8 mouse cellular contexts compared by ENCODE assay signal in the genomic region with DNA sequence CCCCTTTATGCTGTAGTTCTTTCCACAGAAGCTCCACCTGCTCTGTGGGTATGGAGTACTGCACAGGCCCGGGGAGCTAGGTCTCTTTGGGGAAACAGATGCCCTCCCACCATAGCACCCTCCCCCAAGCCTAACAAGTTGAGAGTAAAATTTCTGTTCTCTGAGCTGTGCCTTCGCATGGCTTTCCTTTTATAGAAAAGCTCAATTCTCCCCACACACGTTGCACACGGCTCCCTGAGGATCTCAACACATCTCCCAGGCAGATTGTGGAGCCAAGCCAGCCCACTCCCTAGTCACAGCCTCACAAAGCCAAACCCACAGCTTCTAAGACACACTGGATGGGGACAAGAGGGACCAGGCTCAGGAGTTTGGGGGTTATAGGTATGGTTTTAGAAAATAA. TPM values are rescaled to one million over a fixed set of nuclear protein-coding genes. Genes with fewer than 3 reads are reported as not detected.
DNase-seq lines count a peak whose midpoint lies in the region; ATAC-seq and TF ChIP-seq lines count a peak whose summit lies in the region.
"Had no signal": no experiment of that assay in that cellular context is flagged by ENCODE, and none has a peak within 500 bp of the region (broad histone marks: within the 10 kb centered on the region; RNA-seq: fewer than 3 reads in every experiment).

No protein-coding gene starts in this region.

- no peak for TF ChIP-seq EP300 in liver, postnatal 0 days (IDR thresholded peaks at IDR 0.05; ENCODE audit: low read depth)

- DNase-seq in brain, adult 2 months (ENCODE audit: low read depth, low spot score): peak; percentile 97
- peak; percentile 87 to 93 for DNase-seq in layer of hippocampus, adult 18-20 months (ENCODE audit: low spot score in 2 of 2)
- DNase-seq in liver, postnatal 0 days: no peak
- DNase-seq in adipocyte (ENCODE audit: low spot score): no peak
- no peak for DNase-seq in gastrocnemius, adult 2 months
- DNase-seq: liver, embryonic 13.5 days had no signal

- H3K4me2 ChIP-seq in embryonic facial prominence, embryonic 15.5 days (replicated peaks): 0 out of 2 replicates have a peak overlapping the region, but pooled peaks have one; percentile 87
- peak overlapping the region; percentile 73 for H3K4me2 ChIP-seq in midbrain, embryonic 16.5 days (ENCODE audit: low read length)
- H3K4me2 ChIP-seq in liver, postnatal 0 days (ENCODE audit: low read depth, low read length): no peak overlapping the region
- H3K4me2 ChIP-seq: liver, embryonic 13.5 days had no signal

- no peak overlapping the region for H3K4me3 ChIP-seq in embryonic facial prominence, embryonic 15.5 days (replicated peaks)
- peak overlapping the region; percentile 87 for H3K4me3 ChIP-seq in midbrain, embryonic 16.5 days (ENCODE audit: low read depth, low read length)
- H3K4me3 ChIP-seq in liver, postnatal 0 days (ENCODE audit: low read depth, low read length): no peak overlapping the region
- H3K4me3 ChIP-seq in gastrocnemius, adult 2 months: no peak overlapping the region
- H3K4me3 ChIP-seq: liver, embryonic 13.5 days had no signal

- H3K27ac ChIP-seq in embryonic facial prominence, embryonic 15.5 days (replicated peaks): 0 out of 2 replicates have a peak overlapping the region, but pooled peaks have one; percentile 1
- H3K27ac ChIP-seq in midbrain, embryonic 16.5 days (ENCODE audit: low read length): peak overlapping the region; percentile 97
- no peak overlapping the region for H3K27ac ChIP-seq in liver, postnatal 0 days (ENCODE audit: low read depth)
- H3K27ac ChIP-seq in gastrocnemius, adult 2 months: no peak overlapping the region
- H3K27ac ChIP-seq: liver, embryonic 13.5 days had no signal

- no peak overlapping the region for H3K9ac ChIP-seq in embryonic facial prominence, embryonic 15.5 days
- peak overlapping the region; percentile 96 for H3K9ac ChIP-seq in midbrain, embryonic 16.5 days (ENCODE audit: low read depth, low read length)
- H3K9ac ChIP-seq in liver, postnatal 0 days (replicated peaks): no peak overlapping the region
- H3K9ac ChIP-seq: liver, embryonic 13.5 days had no signal

- intact Hi-C loops in gastrocnemius, adult 2 months (cut with DNase I): no loop called here

- no peak for TF ChIP-seq CTCF in liver, postnatal 0 days (IDR thresholded peaks at IDR 0.05; ENCODE audit: low read depth)
- TF ChIP-seq CTCF in gastrocnemius, adult 2 months (IDR thresholded peaks at IDR 0.05): no peak

- no peak for ATAC-seq in embryonic facial prominence, embryonic 15.5 days (ENCODE audit: insufficient number of reproducible peaks, low FRiP score, low TSS enrichment, low read depth)
- no peak for ATAC-seq in midbrain, embryonic 16.5 days
- no peak for ATAC-seq in liver, postnatal 0 days

- H3K9me3 ChIP-seq in embryonic facial prominence, embryonic 15.5 days (replicated peaks): no peaks in the 10 kb centered on the region
- H3K9me3 ChIP-seq in midbrain, embryonic 16.5 days (replicated peaks; ENCODE audit: control insufficient read depth, low read length, poor library complexity, severe bottlenecking): no peaks in the 10 kb centered on the region
- H3K9me3 ChIP-seq in liver, postnatal 0 days (ENCODE audit: low read length): no peaks in the 10 kb centered on the region
- H3K9me3 ChIP-seq: liver, embryonic 13.5 days had no signal

- H3K4me1 ChIP-seq in embryonic facial prominence, embryonic 15.5 days: peaks cover 40% of the 10 kb centered on the region
- H3K4me1 ChIP-seq in midbrain, embryonic 16.5 days (ENCODE audit: control insufficient read depth, insufficient read depth, low read length): peaks cover 40% of the 10 kb centered on the region
- peaks cover 29% of the 10 kb centered on the region for H3K4me1 ChIP-seq in liver, postnatal 0 days (ENCODE audit: insufficient read depth)

- no peaks in the 10 kb centered on the region for H3K27me3 ChIP-seq in embryonic facial prominence, embryonic 15.5 days
- H3K27me3 ChIP-seq in midbrain, embryonic 16.5 days (ENCODE audit: control insufficient read depth, insufficient read depth, low read depth, low read length): no peaks in the 10 kb centered on the region
- no peaks in the 10 kb centered on the region for H3K27me3 ChIP-seq in liver, postnatal 0 days (ENCODE audit: insufficient read depth, low read length)
- H3K27me3 ChIP-seq: liver, embryonic 13.5 days had no signal

- H3K36me3 ChIP-seq in embryonic facial prominence, embryonic 15.5 days: peaks cover 44% of the 10 kb centered on the region
- peaks cover 10% of the 10 kb centered on the region; the same call in 1 of the 2 replicates for H3K36me3 ChIP-seq in midbrain, embryonic 16.5 days (ENCODE audit: control insufficient read depth, insufficient read depth, low read length)
- peaks cover 26% of the 10 kb centered on the region for H3K36me3 ChIP-seq in liver, postnatal 0 days (replicated peaks; ENCODE audit: insufficient read depth, low read length)

- WGBS in embryonic facial prominence, embryonic 15.5 days: 36% methylated on average over 4 of the region's 4 CpGs
- WGBS in midbrain, embryonic 16.5 days: 54% methylated on average over 4 of the region's 4 CpGs
- 78% methylated on average over 4 of the region's 4 CpGs for WGBS in liver, postnatal 0 days (ENCODE audit: insufficient replicate concordance)

RNA-seq across cellular contexts. Expression of gene Ctxn1, which starts 2.2 kb away (rescaled TPM):
- 72.7 and 80.3 TPM in 2 replicates for polyA plus RNA-seq in embryonic facial prominence, embryonic 15.5 days (2015; fragmentation: Nextera tagmentation; extraction: Ambion mirVana)
- 100 to 1,000 TPM; 524 to 546 TPM for total RNA-seq in layer of hippocampus, adult 18-20 months (2021)
- polyA plus RNA-seq in midbrain, embryonic 16.5 days (2015; fragmentation: Nextera tagmentation; extraction: Ambion mirVana): 258 and 267 TPM in 2 replicates
- 1.6 and 2.0 TPM in 2 replicates for polyA plus RNA-seq in liver, postnatal 0 days (2015; fragmentation: Nextera tagmentation; extraction: Ambion mirVana)
- total RNA-seq in gastrocnemius, adult 2 months (2021): under 1 TPM; 0.41 to 0.45 TPM

RNA-seq across cellular contexts. Expression of gene Snapc2, which starts 4.0 kb away (rescaled TPM):
- 58.6 and 59.9 TPM in 2 replicates for polyA plus RNA-seq in embryonic facial prominence, embryonic 15.5 days (2015; fragmentation: Nextera tagmentation; extraction: Ambion mirVana)
- total RNA-seq in layer of hippocampus, adult 18-20 months (2021): 10 to 100 TPM; 28.9 to 31.1 TPM
- 62.2 and 62.9 TPM in 2 replicates for polyA plus RNA-seq in midbrain, embryonic 16.5 days (2015; fragmentation: Nextera tagmentation; extraction: Ambion mirVana)
- polyA plus RNA-seq in liver, postnatal 0 days (2015; fragmentation: Nextera tagmentation; extraction: Ambion mirVana): 12.6 and 13.7 TPM in 2 replicates
- 10 to 100 TPM in 1 of 2 experiments, 1 to 10 TPM in 1; 9.8 to 13.0 TPM for total RNA-seq in gastrocnemius, adult 2 months (2021)

RNA-seq across cellular contexts. Expression of gene Tgfbr3l, which starts 8.9 kb away (rescaled TPM):
- polyA plus RNA-seq in embryonic facial prominence, embryonic 15.5 days (2015; fragmentation: Nextera tagmentation; extraction: Ambion mirVana): 3.6 and 4.2 TPM in 2 replicates
- 10 to 100 TPM in 1 of 2 experiments, 1 to 10 TPM in 1; 8.9 to 12.2 TPM for total RNA-seq in layer of hippocampus, adult 18-20 months (2021)
- polyA plus RNA-seq in midbrain, embryonic 16.5 days (2015; fragmentation: Nextera tagmentation; extraction: Ambion mirVana): 4.1 and 5.2 TPM in 2 replicates
- 0.97 and 2.3 TPM in 2 replicates for polyA plus RNA-seq in liver, postnatal 0 days (2015; fragmentation: Nextera tagmentation; extraction: Ambion mirVana)
- 1 to 10 TPM; 1.9 to 3.3 TPM for total RNA-seq in gastrocnemius, adult 2 months (2021)

RNA-seq across cellular contexts. Expression of gene Gm49320, which starts 18.2 kb away (rescaled TPM):
- 1.1 and 1.4 TPM in 2 replicates for polyA plus RNA-seq in embryonic facial prominence, embryonic 15.5 days (2015; fragmentation: Nextera tagmentation; extraction: Ambion mirVana)
- total RNA-seq in layer of hippocampus, adult 18-20 months (2021): under 1 TPM; 0.46 to 0.62 TPM
- polyA plus RNA-seq in midbrain, embryonic 16.5 days (2015; fragmentation: Nextera tagmentation; extraction: Ambion mirVana): 0.73 and 1.8 TPM in 2 replicates
- 0.12 TPM in 1 of 2 replicates, not detected in the other for polyA plus RNA-seq in liver, postnatal 0 days (2015; fragmentation: Nextera tagmentation; extraction: Ambion mirVana)
- total RNA-seq in gastrocnemius, adult 2 months (2021): not detected

RNA-seq across cellular contexts. Expression of gene Map2k7, which starts 18.4 kb away (rescaled TPM):
- polyA plus RNA-seq in embryonic facial prominence, embryonic 15.5 days (2015; fragmentation: Nextera tagmentation; extraction: Ambion mirVana): 31.8 and 34.2 TPM in 2 replicates
- 100 to 1,000 TPM; 109 to 116 TPM for total RNA-seq in layer of hippocampus, adult 18-20 months (2021)
- 26.8 and 29.9 TPM in 2 replicates for polyA plus RNA-seq in midbrain, embryonic 16.5 days (2015; fragmentation: Nextera tagmentation; extraction: Ambion mirVana)
- 10.5 and 10.7 TPM in 2 replicates for polyA plus RNA-seq in liver, postnatal 0 days (2015; fragmentation: Nextera tagmentation; extraction: Ambion mirVana)
- total RNA-seq in gastrocnemius, adult 2 months (2021): 10 to 100 TPM; 86.2 to 96.6 TPM

Comparison
In these comparisons a context has a peak if more than half of its experiments do, and no peak if none do; other contexts are left out.
1. DNase-seq: peak in brain, adult 2 months (single experiment) and layer of hippocampus, adult 18-20 months (2 of 2); none in liver, postnatal 0 days (single experiment), adipocyte (single experiment) and gastrocnemius, adult 2 months (single experiment).
2. H3K27ac ChIP-seq: peak in embryonic facial prominence, embryonic 15.5 days (single experiment) and midbrain, embryonic 16.5 days (single experiment); none in liver, postnatal 0 days (single experiment) and gastrocnemius, adult 2 months (single experiment).
3. RNA of gene Ctxn1, which starts 2.2 kb away (polyA plus RNA-seq): 258 to 267 TPM in midbrain, embryonic 16.5 days and 72.7 to 80.3 TPM in embryonic facial prominence, embryonic 15.5 days; 1.6 to 2.0 TPM in liver, postnatal 0 days; every median in the first group is over 10 times any median in the second.